Mouse (Mus musculus) bone marrow macrophage, adult 2 months (primary cell): ENCODE data around the gene Kcnip1.

Experiments used
- CTCF ChIP-seq: IDR thresholded peaks from 2 replicates; pipeline ENCODE4 v1.5.1; 2012; ENCODE audit warnings: low read depth, mild to moderate bottlenecking, low read length, moderate library complexity
- POLR2A ChIP-seq: IDR thresholded peaks from 2 replicates; pipeline ENCODE4 v1.6.1; 2012; ENCODE audit warnings: mild to moderate bottlenecking, low read depth, low read length, borderline replicate concordance

DNA sequence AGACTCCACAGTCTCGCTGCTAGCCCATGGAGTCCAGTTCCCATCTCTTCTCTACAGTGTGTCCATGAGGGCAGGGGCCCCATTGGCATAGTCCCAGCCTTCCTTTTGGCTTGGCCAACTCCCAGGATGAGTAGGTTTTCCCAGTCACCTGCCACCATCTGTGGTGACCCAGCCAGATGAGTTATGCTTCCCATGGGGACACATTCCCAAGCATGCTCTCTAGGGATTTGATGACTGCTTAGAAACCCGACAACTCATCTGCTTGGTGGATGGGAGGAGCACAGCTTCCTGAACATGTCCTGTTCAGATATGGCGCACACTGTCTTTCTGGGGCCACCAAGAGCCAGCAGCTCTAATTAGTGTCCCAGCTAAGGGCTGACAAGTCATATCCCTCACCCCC lies 252.8 kb downstream of the Kcnip1 start:
- no peak for TF ChIP-seq POLR2A
- no peak for TF ChIP-seq CTCF
